8 mouse cellular contexts compared by ENCODE assay signal in the genomic region with DNA sequence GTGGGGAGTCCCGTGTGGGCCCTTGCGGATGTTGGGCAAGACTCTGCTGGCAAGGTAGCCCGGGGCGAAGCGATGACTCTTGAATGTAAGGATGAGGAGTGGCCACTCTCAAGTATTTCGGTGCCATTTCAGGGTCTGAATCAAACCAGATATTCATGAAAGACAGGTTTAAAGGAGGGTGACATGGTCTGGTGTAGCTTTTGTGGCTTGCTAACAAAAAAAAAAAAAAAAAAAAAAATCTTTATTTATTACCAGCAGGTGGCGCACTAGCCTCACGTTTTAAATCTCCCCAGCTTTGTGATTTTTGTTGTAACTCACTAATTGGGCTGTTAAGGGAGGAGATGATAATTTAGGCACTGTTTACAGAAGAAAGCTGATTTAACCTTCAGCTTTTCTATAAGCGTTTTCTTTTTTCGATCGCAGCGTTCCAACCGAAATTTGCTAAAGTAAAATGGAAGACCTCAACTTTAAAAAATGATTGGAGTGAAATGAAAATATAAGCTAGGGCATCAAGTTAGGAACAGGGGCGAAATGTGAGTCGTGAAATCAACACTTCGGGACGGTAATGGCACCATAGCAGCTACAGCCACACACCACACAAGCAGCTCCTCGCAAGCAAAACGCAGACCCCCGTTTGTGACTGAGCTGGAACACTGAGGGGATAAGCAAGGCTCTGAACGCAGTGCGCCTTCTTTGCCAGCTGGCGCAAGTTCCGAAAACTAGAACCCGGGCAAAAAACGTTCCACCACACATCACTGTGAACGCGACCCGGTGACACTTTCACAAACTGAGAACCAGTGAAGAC. TPM values are rescaled to one million over a fixed set of nuclear protein-coding genes. Genes with fewer than 3 reads are reported as not detected.
DNase-seq lines count a peak whose midpoint lies in the region; ATAC-seq and TF ChIP-seq lines count a peak whose summit lies in the region.

No protein-coding gene starts in this region.

- 52% methylated on average over 29 of the region's 29 CpGs for WGBS in heart, adult 2 months
- 60% methylated on average over 29 of the region's 29 CpGs for WGBS in hindbrain, embryonic 12.5 days
- WGBS in lung, postnatal 0 days, result 41% methylated on average over 29 of the region's 29 CpGs
- WGBS in stomach, embryonic 16.5 days, result 46% methylated on average over 29 of the region's 29 CpGs

- no peak for ATAC-seq in hindbrain, embryonic 12.5 days (ENCODE audit: low FRiP score)
- ATAC-seq in lung, postnatal 0 days, result peak; percentile 33; the same call in 1 of the 2 replicates
- no peak for ATAC-seq in stomach, embryonic 16.5 days (ENCODE audit: insufficient read depth, low FRiP score)

- no peaks in the 10 kb centered on the region for H3K27me3 ChIP-seq in heart, adult 2 months (ENCODE audit: control insufficient read depth, insufficient read depth, low read length)
- H3K27me3 ChIP-seq in hindbrain, embryonic 12.5 days, result peaks cover 3% of the 10 kb centered on the region; the same call in 1 of the 2 replicates
- 0 out of 2 replicates have a peak, but pooled peaks cover 4% of the 10 kb centered on the region for H3K27me3 ChIP-seq in lung, postnatal 0 days (replicated peaks; ENCODE audit: insufficient read depth, low read length)
- no peaks in the 10 kb centered on the region for H3K27me3 ChIP-seq in stomach, embryonic 16.5 days (ENCODE audit: control insufficient read depth, insufficient read depth, low read length)

- H3K4me2 ChIP-seq in hindbrain, embryonic 12.5 days (replicated peaks), result peak overlapping the region; percentile 36
- peak overlapping the region; percentile 54 for H3K4me2 ChIP-seq in lung, postnatal 0 days (replicated peaks; ENCODE audit: low read depth, low read length)
- H3K4me2 ChIP-seq in stomach, embryonic 16.5 days (ENCODE audit: low read depth, low read length), result peak overlapping the region; percentile 48

- H3K4me1 ChIP-seq in heart, adult 2 months (ENCODE audit: control insufficient read depth, insufficient read depth, low read length), result no peaks in the 10 kb centered on the region; the same call in 1 of the 2 replicates
- peaks cover 13% of the 10 kb centered on the region for H3K4me1 ChIP-seq in hindbrain, embryonic 12.5 days
- no peaks in the 10 kb centered on the region for H3K4me1 ChIP-seq in lung, postnatal 0 days (ENCODE audit: insufficient read depth, low read depth, low read length)
- H3K4me1 ChIP-seq in stomach, embryonic 16.5 days (ENCODE audit: control insufficient read depth, insufficient read depth, low read length), result no peaks in the 10 kb centered on the region

- TF ChIP-seq CTCF in heart, adult 2 months (IDR thresholded peaks at IDR 0.05), result peak; percentile 72
- peak; percentile 62 for TF ChIP-seq CTCF in lung, postnatal 0 days (IDR thresholded peaks at IDR 0.05)

- H3K27ac ChIP-seq in heart, adult 2 months, result no peak overlapping the region
- H3K27ac ChIP-seq in hindbrain, embryonic 12.5 days, result no peak overlapping the region
- no peak overlapping the region for H3K27ac ChIP-seq in lung, postnatal 0 days (ENCODE audit: low read length)
- no peak overlapping the region for H3K27ac ChIP-seq in stomach, embryonic 16.5 days (ENCODE audit: low read length)

- no peak overlapping the region for H3K4me3 ChIP-seq in heart, adult 2 months
- H3K4me3 ChIP-seq in hindbrain, embryonic 12.5 days, result no peak overlapping the region
- H3K4me3 ChIP-seq in lung, postnatal 0 days (ENCODE audit: low read depth, low read length), result peak overlapping the region; percentile 22
- H3K4me3 ChIP-seq in stomach, embryonic 16.5 days (replicated peaks; ENCODE audit: low read length), result peak overlapping the region; percentile 40

- intact Hi-C loops in heart, adult 2 months (cut with DNase I), result no loop called here

- no peak for TF ChIP-seq POLR2A in heart, adult 2 months (IDR thresholded peaks at IDR 0.05; ENCODE audit: insufficient read depth, low read depth, low read length)

- no peak for TF ChIP-seq EP300 in heart, adult 2 months (IDR thresholded peaks at IDR 0.05; ENCODE audit: insufficient read depth, low read depth, low read length)
- TF ChIP-seq EP300 in lung, postnatal 0 days (IDR thresholded peaks at IDR 0.05), result no peak

- H3K9me3 ChIP-seq in hindbrain, embryonic 12.5 days (replicated peaks), result no peaks in the 10 kb centered on the region
- no peaks in the 10 kb centered on the region for H3K9me3 ChIP-seq in lung, postnatal 0 days (ENCODE audit: low read length)
- no peaks in the 10 kb centered on the region for H3K9me3 ChIP-seq in stomach, embryonic 16.5 days (replicated peaks; ENCODE audit: control insufficient read depth, low read length)

- no peak overlapping the region for H3K9ac ChIP-seq in heart, adult 2 months (ENCODE audit: low read depth, low read length)
- H3K9ac ChIP-seq in hindbrain, embryonic 12.5 days, result no peak overlapping the region
- H3K9ac ChIP-seq in lung, postnatal 0 days (replicated peaks; ENCODE audit: low read depth), result no peak overlapping the region
- H3K9ac ChIP-seq in stomach, embryonic 16.5 days (ENCODE audit: low read length), result peak overlapping the region; percentile 52

- no peaks in the 10 kb centered on the region for H3K79me2 ChIP-seq in heart, adult 2 months (replicated peaks; ENCODE audit: control insufficient read depth, insufficient read depth, low read length)

- no peak for DNase-seq in heart, adult 2 months
- DNase-seq in heart, adult 9 months (ENCODE audit: low spot score in 2 of 2), result no peak
- peak; percentile 19 for DNase-seq in CD4-positive helper T cell, adult 2 months (ENCODE audit: low read depth, low spot score)
- DNase-seq in c-Kit-positive CD71-positive TER-119-positive erythroid progenitor cells, embryonic 14.5 days (ENCODE audit: low spot score), result peak; percentile 33
- DNase-seq in lung, postnatal 0 days (ENCODE audit: low spot score), result peak; percentile 49
- DNase-seq in adrenal gland, adult 18-20 months (ENCODE audit: low spot score in 2 of 2), result no peak

- H3K36me3 ChIP-seq in heart, adult 2 months (ENCODE audit: control insufficient read depth, insufficient read depth, low read length), result no peaks in the 10 kb centered on the region
- no peaks in the 10 kb centered on the region for H3K36me3 ChIP-seq in hindbrain, embryonic 12.5 days
- H3K36me3 ChIP-seq in lung, postnatal 0 days (ENCODE audit: insufficient read depth, low read length), result no peaks in the 10 kb centered on the region
- H3K36me3 ChIP-seq in stomach, embryonic 16.5 days (ENCODE audit: control insufficient read depth, insufficient read depth, low read length), result no peaks in the 10 kb centered on the region

RNA-seq across cellular contexts. Expression of a gene that starts 16.8 kb away (rescaled TPM):
- total RNA-seq in heart, adult 2 months (2021), result under 1 TPM; 0.11 to 0.21 TPM
- polyA plus RNA-seq in heart, adult 2 months (2012; rRNA removed), result 0.20 and 0.35 TPM in 2 replicates
- 1.3 and 1.5 TPM in 2 replicates for polyA plus RNA-seq in hindbrain, embryonic 12.5 days (2016; fragmentation: Nextera tagmentation; extraction: Ambion mirVana)
- 0.54 and 0.69 TPM in 2 replicates for polyA plus RNA-seq in lung, postnatal 0 days (2015; fragmentation: Nextera tagmentation; extraction: Ambion mirVana)
- polyA plus RNA-seq in stomach, embryonic 16.5 days (2015; fragmentation: Nextera tagmentation; extraction: Ambion mirVana), result 0.10 and 0.21 TPM in 2 replicates
- under 1 TPM; 0.63 to 0.70 TPM for total RNA-seq in adrenal gland, adult 18-20 months (2021)

RNA-seq across cellular contexts. Expression of a gene that starts 49.9 kb away (rescaled TPM):
- total RNA-seq in heart, adult 2 months (2021), result 1 to 10 TPM; 5.6 to 6.8 TPM
- polyA plus RNA-seq in heart, adult 2 months (2012; rRNA removed), result 6.5 and 8.2 TPM in 2 replicates
- polyA plus RNA-seq in hindbrain, embryonic 12.5 days (2016; fragmentation: Nextera tagmentation; extraction: Ambion mirVana), result 11.7 and 12.7 TPM in 2 replicates
- polyA plus RNA-seq in lung, postnatal 0 days (2015; fragmentation: Nextera tagmentation; extraction: Ambion mirVana), result 4.2 and 4.4 TPM in 2 replicates
- polyA plus RNA-seq in stomach, embryonic 16.5 days (2015; fragmentation: Nextera tagmentation; extraction: Ambion mirVana), result 9.4 and 11.4 TPM in 2 replicates
- 1 to 10 TPM; 3.4 to 5.1 TPM for total RNA-seq in adrenal gland, adult 18-20 months (2021)

RNA-seq across cellular contexts. Expression of a gene that starts 50.3 kb away (rescaled TPM):
- 10 to 100 TPM; 16.8 to 19.5 TPM for total RNA-seq in heart, adult 2 months (2021)
- polyA plus RNA-seq in heart, adult 2 months (2012; rRNA removed), result 5.8 and 9.5 TPM in 2 replicates
- 16.6 and 18.5 TPM in 2 replicates for polyA plus RNA-seq in hindbrain, embryonic 12.5 days (2016; fragmentation: Nextera tagmentation; extraction: Ambion mirVana)
- polyA plus RNA-seq in lung, postnatal 0 days (2015; fragmentation: Nextera tagmentation; extraction: Ambion mirVana), result 4.8 and 5.1 TPM in 2 replicates
- polyA plus RNA-seq in stomach, embryonic 16.5 days (2015; fragmentation: Nextera tagmentation; extraction: Ambion mirVana), result 15.1 and 15.4 TPM in 2 replicates
- total RNA-seq in adrenal gland, adult 18-20 months (2021), result 10 to 100 TPM; 20.9 to 29.6 TPM

Comparison
In these comparisons a context has a peak if more than half of its experiments do, and no peak if none do; other contexts are left out.
1. DNase-seq: peak in CD4-positive helper T cell, adult 2 months (single experiment), c-Kit-positive CD71-positive TER-119-positive erythroid progenitor cells, embryonic 14.5 days (single experiment) and lung, postnatal 0 days (single experiment); none in heart, adult 2 months (0 of 2), heart, adult 9 months (0 of 2) and adrenal gland, adult 18-20 months (0 of 2).
2. H3K4me3 ChIP-seq: peak in lung, postnatal 0 days (single experiment) and stomach, embryonic 16.5 days (single experiment); none in heart, adult 2 months (single experiment) and hindbrain, embryonic 12.5 days (single experiment).
3. Peak in every context shown above with its lines, with median percentiles within 50 percentile points of each other: H3K4me2 ChIP-seq.